ENCODE assay signal across 8 mouse cellular contexts in genomic region chr9:124037707-124038106, GRCm38 (mm10). TPM values are rescaled to one million over a fixed set of nuclear protein-coding genes. Genes with fewer than 3 reads are reported as not detected.
DNase-seq lines count a peak whose midpoint lies in the region; ATAC-seq and TF ChIP-seq lines count a peak whose summit lies in the region.

No protein-coding gene starts in this region.

- no peaks in the 10 kb centered on the region for H3K9me3 ChIP-seq in forebrain, postnatal 0 days (ENCODE audit: low read length)
- H3K9me3 ChIP-seq in forebrain, embryonic 13.5 days (replicated peaks) = no peaks in the 10 kb centered on the region
- H3K9me3 ChIP-seq in stomach, postnatal 0 days (ENCODE audit: control insufficient read depth, low read length) = no peaks in the 10 kb centered on the region

- H3K4me1 ChIP-seq in forebrain, postnatal 0 days (ENCODE audit: insufficient read depth) = no peaks in the 10 kb centered on the region
- H3K4me1 ChIP-seq in forebrain, embryonic 13.5 days = 0 out of 2 replicates have a peak, but pooled peaks cover 3% of the 10 kb centered on the region
- H3K4me1 ChIP-seq in stomach, postnatal 0 days (replicated peaks; ENCODE audit: control insufficient read depth, insufficient read depth) = no peaks in the 10 kb centered on the region

- H3K4me3 ChIP-seq in forebrain, postnatal 0 days (ENCODE audit: low read depth, low read length) = no peak overlapping the region
- no peak overlapping the region for H3K4me3 ChIP-seq in forebrain, embryonic 13.5 days
- no peak overlapping the region for H3K4me3 ChIP-seq in myocyte
- no peak overlapping the region for H3K4me3 ChIP-seq in stomach, postnatal 0 days (ENCODE audit: low read depth, low read length)

- no peak overlapping the region for H3ac ChIP-seq in myocyte (ENCODE audit: control insufficient read depth, insufficient read length)

- ATAC-seq in forebrain, postnatal 0 days = no peak
- no peak for ATAC-seq in forebrain, embryonic 13.5 days
- ATAC-seq in stomach, postnatal 0 days (ENCODE audit: low FRiP score, low TSS enrichment) = no peak

- no peaks in the 10 kb centered on the region for H3K27me3 ChIP-seq in forebrain, postnatal 0 days (ENCODE audit: insufficient read depth, low read length)
- H3K27me3 ChIP-seq in forebrain, embryonic 13.5 days = no peaks in the 10 kb centered on the region
- no peaks in the 10 kb centered on the region for H3K27me3 ChIP-seq in myocyte (ENCODE audit: control insufficient read depth, insufficient read depth, insufficient read length)
- no peaks in the 10 kb centered on the region for H3K27me3 ChIP-seq in stomach, postnatal 0 days (ENCODE audit: control insufficient read depth, insufficient read depth, low read length)

- TF ChIP-seq CTCF in forebrain, postnatal 0 days (IDR thresholded peaks at IDR 0.05; ENCODE audit: low read depth) = no peak
- TF ChIP-seq CTCF in stomach, postnatal 0 days (IDR thresholded peaks at IDR 0.05; ENCODE audit: low read depth) = no peak

- H3K79me2 ChIP-seq in myocyte (ENCODE audit: control insufficient read depth, insufficient read depth) = no peaks in the 10 kb centered on the region

- no peak overlapping the region for H3K27ac ChIP-seq in forebrain, postnatal 0 days (ENCODE audit: low read depth, low read length)
- H3K27ac ChIP-seq in forebrain, embryonic 13.5 days = no peak overlapping the region
- no peak overlapping the region for H3K27ac ChIP-seq in stomach, postnatal 0 days (replicated peaks)

- H3K9ac ChIP-seq in forebrain, postnatal 0 days = no peak overlapping the region
- no peak overlapping the region for H3K9ac ChIP-seq in forebrain, embryonic 13.5 days
- H3K9ac ChIP-seq in stomach, postnatal 0 days (ENCODE audit: low read length) = no peak overlapping the region

- 38% methylated on average over 4 of the region's 4 CpGs for WGBS in forebrain, postnatal 0 days
- 53% methylated on average over 4 of the region's 4 CpGs for WGBS in forebrain, embryonic 13.5 days
- 24% methylated on average over 4 of the region's 4 CpGs for WGBS in stomach, postnatal 0 days

- no peaks in the 10 kb centered on the region for H3K36me3 ChIP-seq in forebrain, postnatal 0 days (ENCODE audit: insufficient read depth)
- no peaks in the 10 kb centered on the region for H3K36me3 ChIP-seq in forebrain, embryonic 13.5 days (ENCODE audit: poor library complexity, severe bottlenecking)
- H3K36me3 ChIP-seq in myocyte (ENCODE audit: control insufficient read depth, insufficient read depth) = no peaks in the 10 kb centered on the region
- no peaks in the 10 kb centered on the region for H3K36me3 ChIP-seq in stomach, postnatal 0 days (ENCODE audit: control insufficient read depth, insufficient read depth, low read length)

- TF ChIP-seq POLR2A in myocyte (IDR thresholded peaks at IDR 0.05; ENCODE audit: insufficient read length, low read depth) = no peak

- DNase-seq in forebrain, postnatal 0 days = peak; percentile 11
- peak; percentile 5 for DNase-seq in MN1 (ENCODE audit: low spot score)
- DNase-seq in gastrocnemius, adult 8-10 months (ENCODE audit: low spot score in 2 of 2) = peak; percentile 17 to 22
- peak; percentile 45 for DNase-seq in kidney, adult 18-20 months
- DNase-seq in liver = peak; percentile 81
- DNase-seq in stomach, postnatal 0 days (ENCODE audit: low spot score) = peak; percentile 22

- H3K4me2 ChIP-seq in forebrain, postnatal 0 days (ENCODE audit: low read depth) = no peak overlapping the region
- H3K4me2 ChIP-seq in forebrain, embryonic 13.5 days = no peak overlapping the region
- H3K4me2 ChIP-seq in myocyte (ENCODE audit: low read depth) = peak overlapping the region; percentile 39
- H3K4me2 ChIP-seq in stomach, postnatal 0 days (replicated peaks; ENCODE audit: low read depth) = no peak overlapping the region

- no peak for TF ChIP-seq EP300 in stomach, postnatal 0 days (optimal IDR thresholded peaks at IDR 0.05)

TF ChIP-seq in myocyte, 11 proteins besides CTCF, POLR2A, EP300 and RAD21:
- TF ChIP-seq MYOG (IDR thresholded peaks at IDR 0.05; ENCODE audit: control insufficient read depth in 1 of 3, insufficient read depth in 1 of 3, insufficient read length in 2 of 3, low read depth in 2 of 3) = peak; percentile 56 to 84 (median 59)
- peak; percentile 35; the same call in 1 of the 2 replicates for TF ChIP-seq CEBPB (IDR thresholded peaks at IDR 0.05; ENCODE audit: insufficient read depth, poor library complexity, severe bottlenecking)
- peak; percentile 35 for TF ChIP-seq TCF12 (IDR thresholded peaks at IDR 0.05; ENCODE audit: insufficient read depth, poor library complexity, severe bottlenecking)
- TF ChIP-seq TCF3 (IDR thresholded peaks at IDR 0.05; ENCODE audit: insufficient read length, low read depth) = no peak
- TF ChIP-seq MYOD1 (IDR thresholded peaks at IDR 0.05; ENCODE audit: control insufficient read depth in 1 of 3, insufficient read length in 2 of 3, low read depth in 2 of 3) = peak in 2 of 3 experiments; percentile 79 to 82

RNA-seq across cellular contexts. Expression of gene Ccr3, which starts 15.9 kb away (rescaled TPM):
- 0.05 TPM in 1 of 2 replicates, not detected in the other for total RNA-seq in forebrain, postnatal 0 days (2014; rRNA removed)
- not detected in 2 replicates for polyA plus RNA-seq in forebrain, postnatal 0 days (2015; fragmentation: Nextera tagmentation; extraction: Ambion mirVana)
- not detected in 2 replicates for polyA plus RNA-seq in forebrain, embryonic 13.5 days (2015; fragmentation: Nextera tagmentation; extraction: Ambion mirVana)
- total RNA-seq in gastrocnemius, adult 8-10 months (2022) = under 1 TPM in 1 of 4 experiments, not detected in 3; 0.09 TPM
- polyA plus RNA-seq in myocyte (2012; fragmentation: generic; extraction: Trizol) = not detected
- polyA plus RNA-seq in stomach, postnatal 0 days (2015; fragmentation: Nextera tagmentation; extraction: Ambion mirVana) = 0.02 and 0.04 TPM in 2 replicates

RNA-seq across cellular contexts. Expression of gene Ccr1l1, which starts 59.5 kb away (rescaled TPM):
- not detected in 2 replicates for total RNA-seq in forebrain, postnatal 0 days (2014; rRNA removed)
- not detected in 2 replicates for polyA plus RNA-seq in forebrain, postnatal 0 days (2015; fragmentation: Nextera tagmentation; extraction: Ambion mirVana)
- polyA plus RNA-seq in forebrain, embryonic 13.5 days (2015; fragmentation: Nextera tagmentation; extraction: Ambion mirVana) = not detected in 2 replicates
- not detected for total RNA-seq in gastrocnemius, adult 8-10 months (2022)
- not detected for polyA plus RNA-seq in myocyte (2012; fragmentation: generic; extraction: Trizol)
- not detected in 2 replicates for polyA plus RNA-seq in stomach, postnatal 0 days (2015; fragmentation: Nextera tagmentation; extraction: Ambion mirVana)

Comparison
In these comparisons a context has a peak if more than half of its experiments do, and no peak if none do; other contexts are left out.
1. DNase-seq: peak in every context shown above with its lines; median percentile 81 in liver; 45 in kidney, adult 18-20 months; 22 in stomach, postnatal 0 days; 20 in gastrocnemius, adult 8-10 months; 11 in forebrain, postnatal 0 days; 5 in MN1.